Mouse (Mus musculus) retina, embryonic 14.5 days (tissue): ENCODE results near the gene Bmp2k.

Experiments
- DNase-seq: peaks from one replicate; pipeline ENCODE4 v3.0.0-alpha.2; 2015; ENCODE audit warnings: low spot score

Bmp2k gene

DNA sequence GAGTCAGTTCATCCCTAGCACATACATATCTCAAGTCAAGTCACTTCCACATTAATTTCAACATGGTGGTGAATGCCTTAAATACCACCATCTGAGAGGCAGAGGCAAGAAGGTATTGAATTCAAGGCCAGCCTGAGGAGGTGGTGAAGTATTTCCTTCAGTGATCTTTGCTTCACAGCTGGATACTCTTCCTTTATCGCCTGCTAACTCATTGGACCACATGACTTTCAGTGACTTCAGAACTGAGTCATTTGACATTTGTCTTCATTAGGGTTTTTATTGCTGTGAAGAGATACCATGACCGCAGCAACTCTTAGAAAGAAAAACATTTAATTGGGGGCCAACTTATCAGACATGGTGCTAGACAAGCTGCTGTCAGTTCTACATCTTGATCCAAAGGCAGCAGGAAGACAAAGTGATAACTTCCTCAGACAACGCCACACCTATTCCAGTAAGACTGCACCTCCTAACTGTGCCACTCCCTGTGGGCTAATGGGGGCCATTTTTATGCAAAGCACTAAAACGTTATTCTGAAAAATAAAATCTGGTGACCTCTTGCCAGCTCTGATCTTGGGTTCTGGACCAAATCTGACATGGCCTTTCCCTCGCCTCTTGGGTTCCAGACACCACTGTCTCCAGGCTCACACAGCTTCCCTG, 24.9 kb upstream of the Bmp2k start:
- DNase-seq, result no peak

DNA sequence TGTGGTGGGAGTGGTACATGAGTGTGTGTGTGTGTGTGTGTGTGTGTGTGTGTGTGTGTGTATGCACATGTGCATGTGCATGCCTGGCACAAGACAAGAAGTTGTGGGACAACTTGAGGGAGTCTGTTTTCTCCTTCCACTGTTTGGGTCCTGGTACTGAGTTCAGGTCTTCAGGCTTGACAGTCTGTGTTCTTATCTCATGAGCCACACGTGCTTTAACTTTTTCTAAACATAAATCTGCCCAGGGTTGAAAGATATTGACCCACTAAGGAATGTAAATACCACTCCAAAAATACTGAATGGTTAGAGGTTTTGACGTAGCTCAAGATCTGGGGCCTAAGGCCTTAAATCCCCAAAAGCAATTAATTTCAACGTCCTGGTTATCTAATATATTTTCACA, 23.8 kb upstream of the Bmp2k start:
- DNase-seq, result no peak

DNA sequence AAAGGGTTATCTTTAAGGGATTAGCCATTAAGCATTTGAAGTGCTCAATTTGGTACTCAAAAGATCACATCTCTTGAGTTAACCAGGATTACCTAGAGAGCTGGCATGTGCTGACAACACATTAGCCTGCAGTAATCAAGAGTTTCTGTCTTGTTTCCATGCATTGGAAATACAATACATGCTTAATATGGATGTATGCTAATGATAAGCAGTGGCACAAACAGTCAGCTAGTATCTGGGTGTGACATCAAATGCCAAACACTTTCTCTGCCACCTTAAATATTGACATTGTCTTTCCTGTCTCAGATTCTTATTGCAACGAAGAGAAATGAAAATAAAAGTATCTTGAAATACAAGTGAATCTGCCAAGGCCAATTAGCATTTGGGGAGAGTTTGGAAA, 22.8 kb upstream of the Bmp2k start:
- no peak for DNase-seq

DNA sequence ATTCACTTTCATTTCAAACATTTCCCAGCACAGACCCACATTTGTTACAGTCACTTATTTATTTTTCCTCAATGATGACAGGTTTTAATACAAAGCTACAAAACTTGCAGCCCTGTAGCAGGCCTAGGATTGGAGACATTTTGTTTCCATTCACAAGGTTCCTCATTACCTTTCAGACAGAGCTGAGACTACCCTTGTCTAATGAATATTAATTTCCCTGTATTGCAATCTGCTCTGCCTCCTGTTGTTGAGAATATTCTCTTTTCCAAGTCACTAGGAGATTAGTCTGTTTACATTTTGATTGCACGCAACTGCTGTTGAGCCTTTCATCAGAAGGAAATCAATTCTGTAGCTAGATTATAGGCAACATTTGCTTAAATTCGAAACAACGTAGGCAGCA, 22.4 kb upstream of the Bmp2k start:
- no peak for DNase-seq

DNA sequence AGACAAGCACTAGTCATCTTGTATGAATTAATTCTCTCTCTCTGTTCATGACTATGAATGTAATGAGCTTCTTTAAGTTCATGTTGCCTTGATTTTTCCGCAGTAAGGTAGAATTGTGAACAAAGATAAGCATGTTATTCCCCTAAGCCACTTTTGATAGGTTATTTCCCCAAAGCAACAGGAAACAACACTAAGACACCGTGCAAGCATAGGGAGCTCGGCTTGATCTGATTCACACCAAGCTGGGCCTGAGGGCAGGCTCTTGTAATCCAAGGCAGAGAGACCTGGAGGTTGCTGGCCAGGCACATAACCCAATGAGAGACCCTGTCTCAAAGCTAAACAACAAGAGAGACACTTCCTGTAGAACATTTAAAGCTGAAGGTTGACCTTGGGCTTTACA, 21.3 kb upstream of the Bmp2k start:
- DNase-seq, result no peak

DNA sequence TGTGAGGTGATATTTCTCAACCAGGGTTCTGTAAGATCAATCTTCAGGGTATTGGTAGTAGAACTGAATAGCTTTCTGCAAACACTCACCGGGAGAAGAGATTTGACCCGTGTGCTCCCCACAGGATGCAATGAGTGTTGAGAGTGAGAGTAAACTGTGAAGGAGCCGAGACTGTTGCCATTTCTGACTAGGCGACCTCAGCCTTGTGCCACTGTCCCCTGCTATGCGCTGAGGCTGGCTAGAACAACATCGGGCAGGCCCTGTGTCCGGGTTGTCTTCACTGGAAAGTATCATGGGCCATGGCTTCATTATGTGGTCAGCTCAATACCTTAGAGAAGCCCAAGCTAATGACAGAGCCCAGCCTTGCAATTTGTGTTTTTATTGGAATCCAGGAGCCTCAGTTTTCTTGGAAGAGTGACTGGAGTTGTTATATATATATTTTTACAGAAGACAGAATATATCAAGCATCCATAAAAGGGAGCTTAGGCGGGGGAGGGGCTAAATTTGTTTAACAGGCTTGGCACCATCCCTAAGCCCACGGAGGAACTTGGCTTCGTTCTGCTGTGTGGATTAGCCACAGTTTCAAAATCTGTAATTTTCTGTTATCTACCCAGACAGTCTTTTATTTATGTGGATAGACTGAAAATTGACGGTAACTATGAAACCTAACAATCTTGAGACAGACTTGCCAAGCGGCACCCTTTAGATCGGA, 18.0 kb upstream of the Bmp2k start:
- DNase-seq, result no peak

DNA sequence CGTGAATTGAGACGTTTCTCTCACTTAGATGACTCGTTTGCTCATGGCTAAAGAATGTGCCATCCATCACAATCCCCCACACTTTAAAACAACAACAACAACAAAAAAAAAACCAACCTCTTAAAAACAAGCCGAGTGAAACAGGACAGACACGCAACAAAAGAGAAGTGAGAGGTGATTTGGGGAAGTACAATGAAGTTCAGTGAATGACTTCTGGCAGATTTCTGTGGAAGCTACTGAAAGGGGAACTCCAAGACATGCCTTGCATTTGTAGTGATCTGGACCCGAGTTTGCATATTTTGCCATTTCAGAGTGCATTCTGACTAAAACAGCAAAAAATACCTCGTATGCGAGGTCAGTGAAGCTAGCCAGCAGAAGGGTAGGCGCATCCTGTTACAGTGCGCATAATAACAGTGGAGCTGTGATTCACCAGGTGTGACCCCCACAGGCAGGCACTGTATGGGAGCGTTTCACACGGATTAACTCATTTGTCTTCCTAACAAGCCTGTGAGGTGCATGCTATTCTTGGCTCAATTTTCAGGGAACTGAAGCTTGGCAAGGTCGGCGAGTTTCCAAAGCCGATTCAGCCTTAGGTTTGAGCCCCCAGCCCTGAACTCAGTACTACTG, 17.4 kb upstream of the Bmp2k start:
- DNase-seq, result no peak

DNA sequence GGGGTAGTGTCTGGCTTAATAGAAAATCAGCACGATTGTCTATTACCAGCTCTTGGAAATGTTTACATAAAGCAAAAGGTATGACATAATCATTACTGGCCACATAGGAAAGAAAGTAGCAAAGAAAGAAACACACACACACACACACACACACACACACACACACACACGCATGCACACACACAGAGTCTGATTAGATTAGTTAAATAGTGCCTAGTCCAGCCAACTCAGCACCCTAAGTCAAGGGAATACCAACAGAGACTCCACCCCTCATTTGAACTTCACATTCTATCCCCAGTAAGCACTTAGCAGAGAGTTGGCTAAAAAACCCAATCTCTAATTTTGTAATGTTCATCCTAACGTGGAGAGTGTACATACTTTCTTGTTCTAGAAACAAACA, 15.5 kb upstream of the Bmp2k start:
- DNase-seq, result no peak

DNA sequence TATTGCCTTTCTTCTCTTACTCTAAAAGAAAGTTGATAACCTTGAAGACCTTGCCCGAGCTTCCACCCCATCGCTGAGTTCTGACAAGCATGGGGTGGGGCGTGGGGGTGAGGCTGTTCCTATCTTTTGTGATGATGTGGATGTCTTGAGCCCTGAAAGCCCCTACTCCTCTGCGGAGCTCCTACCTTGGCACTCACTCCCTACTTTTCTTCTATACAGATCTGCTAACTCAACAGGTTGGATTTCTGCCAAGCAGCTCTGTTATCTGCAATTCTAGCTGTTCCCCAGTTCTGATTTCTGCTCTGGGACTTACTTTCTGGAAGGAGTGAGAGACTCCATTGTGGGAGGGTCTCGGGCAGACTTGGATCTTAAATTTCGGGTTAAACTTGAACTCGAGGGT, 14.3 kb upstream of the Bmp2k start:
- DNase-seq, result no peak

DNA sequence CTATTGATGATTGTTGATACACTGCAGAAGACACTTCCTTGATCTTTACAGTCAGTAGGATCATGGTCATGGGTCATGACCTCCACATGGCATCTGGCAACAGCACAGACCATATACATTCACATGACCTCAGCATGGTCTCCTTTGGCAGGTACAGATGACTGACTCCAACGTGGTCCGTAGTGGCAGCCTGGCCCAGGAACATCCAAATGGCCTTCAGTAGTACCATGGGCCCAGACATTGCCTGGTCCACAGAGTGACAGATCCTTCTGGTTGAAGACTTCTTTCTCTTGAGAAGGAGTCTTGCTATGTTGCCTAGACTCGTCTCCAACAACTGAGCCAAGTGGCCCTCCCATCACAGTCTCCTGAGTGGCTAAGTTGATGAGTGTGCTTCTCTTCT, 10.6 kb upstream of the Bmp2k start:
- no peak for DNase-seq

DNA sequence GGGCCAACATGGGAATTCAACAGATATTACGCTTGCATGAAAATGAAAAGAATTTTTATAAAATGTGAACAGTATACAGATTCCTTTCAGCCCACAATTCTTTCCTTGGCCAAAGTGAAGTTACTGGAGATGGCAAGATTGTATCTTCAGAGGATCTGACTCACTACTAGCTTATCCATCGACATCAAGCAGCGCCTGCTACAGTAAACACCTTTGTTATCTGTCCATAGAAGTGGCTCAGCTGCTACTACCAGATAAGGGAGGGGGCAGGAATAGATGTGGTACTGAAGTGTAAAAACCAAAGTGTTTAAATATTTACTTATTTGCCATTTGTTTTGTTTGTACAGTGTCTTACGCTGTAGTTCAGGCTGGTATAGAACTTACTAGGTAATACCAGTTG, 8.6 kb upstream of the Bmp2k start:
- DNase-seq, result no peak

DNA sequence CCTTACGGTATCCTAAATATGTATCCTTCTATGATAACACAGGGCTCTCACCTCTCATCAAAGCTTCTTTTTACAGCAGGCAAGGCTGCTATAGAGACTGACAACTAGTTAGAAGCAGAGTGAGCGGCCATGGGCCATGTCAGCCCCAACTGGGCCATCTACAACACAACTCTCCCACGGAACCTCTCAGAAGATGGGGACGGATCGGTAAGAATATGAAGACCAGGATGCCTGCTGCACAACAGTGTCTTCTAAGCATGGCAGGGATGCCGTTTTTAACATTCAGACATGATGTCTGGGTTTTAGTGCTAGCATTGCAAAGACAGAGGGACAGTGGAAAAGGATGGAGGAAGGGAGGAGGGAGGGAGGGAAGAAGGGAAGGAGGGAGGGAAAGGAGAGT, 6.3 kb upstream of the Bmp2k start:
- DNase-seq, result no peak

DNA sequence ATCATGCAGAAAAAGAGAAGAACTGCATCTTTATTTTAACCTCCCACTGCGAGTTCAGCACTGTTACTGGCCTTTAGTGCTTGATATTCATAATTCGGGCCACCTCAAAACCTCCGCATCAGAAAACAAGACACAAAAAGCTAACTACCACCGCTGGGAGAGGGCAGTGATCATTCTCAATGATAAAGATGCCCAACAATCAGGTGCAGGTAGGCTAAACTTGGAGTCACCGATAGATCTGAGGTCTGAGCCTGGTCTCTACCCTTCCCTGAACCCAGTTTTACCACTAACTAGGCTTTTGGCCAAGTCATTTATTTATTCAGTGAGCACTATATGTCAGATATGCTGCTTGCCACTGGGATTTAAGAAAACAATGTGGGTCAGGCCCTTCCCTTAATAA, 4.8 kb upstream of the Bmp2k start:
- DNase-seq, result no peak

DNA sequence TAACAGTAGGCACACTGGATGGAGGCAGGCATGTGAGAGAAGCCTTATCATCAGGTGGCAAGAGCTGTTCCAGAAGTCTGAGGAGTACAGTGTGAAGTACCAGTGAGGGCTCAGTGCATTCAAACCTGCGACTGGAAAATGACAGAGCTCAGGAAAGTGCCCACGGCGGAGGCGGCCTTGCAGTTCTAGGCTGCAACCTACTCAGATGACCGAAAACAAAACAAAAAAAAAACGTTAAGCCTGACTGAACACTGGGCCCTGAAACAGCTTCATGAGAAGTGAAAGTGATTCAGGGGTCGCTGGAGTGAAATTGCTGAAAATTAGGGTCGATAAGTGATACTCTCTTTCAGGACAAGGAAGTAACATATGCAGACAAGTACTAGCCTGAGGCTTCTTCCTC, 4.4 kb upstream of the Bmp2k start:
- no peak for DNase-seq

DNA sequence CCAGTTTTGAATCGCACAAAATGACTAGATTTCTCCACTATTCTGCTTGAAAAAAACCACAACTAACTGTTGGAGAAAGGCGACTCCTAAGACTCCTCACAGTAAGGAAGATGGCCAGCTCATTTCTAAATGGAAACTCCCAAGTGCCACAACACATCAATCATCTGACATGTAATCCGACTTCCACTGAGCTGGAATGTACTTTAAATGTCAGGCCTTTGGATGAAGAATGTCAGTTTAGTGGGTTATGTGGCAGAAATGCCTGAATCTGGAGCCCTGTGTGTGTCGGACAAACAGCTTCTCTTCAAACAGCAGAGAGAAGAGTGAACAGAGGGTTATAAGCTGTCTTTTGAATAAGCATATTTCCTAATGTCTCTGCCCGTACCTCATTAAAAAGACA, 1.7 kb upstream of the Bmp2k start:
- DNase-seq, result peak; percentile 29

DNA sequence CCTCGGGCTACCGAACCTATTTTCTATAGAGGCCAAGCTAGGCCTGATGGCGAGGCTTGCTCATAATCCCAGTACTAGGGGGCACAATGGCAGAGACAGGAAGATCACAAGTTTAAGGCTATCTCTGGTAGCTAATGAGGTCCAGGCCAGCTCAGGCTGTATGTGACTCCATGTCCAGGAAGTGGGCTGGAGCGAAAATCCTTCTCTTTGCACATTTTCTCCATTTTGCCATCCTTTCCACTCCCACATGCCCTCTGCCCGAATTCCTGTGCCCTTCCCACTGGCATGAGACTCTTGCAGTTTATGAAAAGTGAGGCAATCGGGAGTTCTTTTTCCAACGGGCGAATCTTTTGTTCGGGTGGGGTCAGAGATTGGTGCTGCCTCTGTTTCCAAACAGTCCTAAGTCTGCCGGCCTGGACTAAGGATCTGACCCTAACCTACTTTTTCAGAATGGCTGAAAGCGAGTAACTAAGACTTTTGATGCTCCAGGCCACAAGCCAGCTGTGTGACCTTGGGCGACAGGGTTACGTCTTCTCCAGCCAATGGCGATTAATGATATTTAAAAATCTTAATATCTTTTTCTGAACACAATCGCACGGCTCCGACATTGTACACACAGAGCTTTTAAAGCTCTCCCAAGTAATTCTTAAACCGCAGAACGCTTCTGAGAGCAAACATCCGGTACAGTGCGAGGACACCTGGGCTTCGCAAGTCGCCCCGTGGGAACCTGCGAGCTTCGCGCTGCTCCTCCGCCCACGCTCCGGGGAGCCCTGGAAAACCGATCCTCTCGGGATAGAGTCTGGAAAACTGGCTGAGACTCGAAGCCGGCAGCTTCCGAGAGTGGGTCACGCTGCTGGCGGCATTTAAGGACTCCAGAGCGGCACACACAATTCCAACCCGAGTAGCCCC, 834 bp upstream of the Bmp2k start:
- DNase-seq, result peak; percentile 24

DNA sequence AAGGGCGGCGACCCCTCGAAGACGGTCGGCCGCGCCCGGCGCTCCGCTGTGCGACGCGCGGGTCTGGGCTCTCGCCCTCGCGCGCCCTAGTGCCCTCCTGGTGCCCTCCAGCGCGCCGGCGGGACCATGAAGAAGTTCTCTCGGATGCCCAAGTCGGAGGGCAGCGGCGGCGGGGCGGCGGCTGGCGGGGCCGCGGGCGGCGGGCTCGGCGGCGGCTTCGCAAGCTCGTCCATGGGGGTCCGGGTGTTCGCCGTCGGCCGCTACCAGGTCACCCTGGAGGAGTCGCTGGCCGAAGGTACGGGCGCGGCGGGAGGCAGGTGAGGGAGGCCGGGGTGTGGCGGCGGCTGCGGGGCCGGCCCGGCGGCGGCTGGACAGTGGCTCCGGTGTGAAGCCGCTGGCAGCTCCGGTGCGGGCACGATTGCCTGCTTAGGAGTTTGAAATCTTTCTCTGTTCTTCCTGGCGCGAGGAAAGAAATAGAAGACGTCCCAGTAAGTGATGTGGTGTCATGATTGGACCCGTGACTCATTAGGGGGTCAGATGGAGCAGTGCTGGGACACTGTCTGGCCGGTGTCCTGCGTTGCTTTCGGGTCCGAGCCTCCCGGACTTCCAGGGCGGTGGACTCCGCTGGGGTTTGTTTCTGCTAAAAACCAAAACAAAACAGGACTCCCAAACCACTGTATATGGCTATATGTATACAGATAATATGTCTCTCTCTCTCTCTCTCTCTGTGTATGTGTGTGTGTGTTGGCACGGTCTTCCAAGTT, 495 bp downstream of the Bmp2k start:
- DNase-seq, result peak; percentile 38

DNA sequence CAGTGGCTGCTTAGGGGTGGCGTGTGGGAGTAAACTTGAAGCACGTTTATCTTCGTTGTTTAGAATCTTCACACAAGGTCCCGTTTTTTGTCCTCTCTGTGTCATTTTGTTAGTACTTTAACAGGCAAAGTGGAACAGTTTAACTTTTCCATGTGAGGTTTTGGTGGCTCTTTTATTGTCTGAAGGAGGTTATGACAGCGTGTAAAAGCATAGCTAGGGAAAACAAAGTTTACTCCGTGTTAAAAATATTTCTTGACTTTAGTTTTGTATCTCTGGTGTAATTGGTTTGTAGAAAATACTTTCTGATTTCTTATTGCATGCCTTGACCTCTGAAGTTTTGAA, 1.0 kb downstream of the Bmp2k start:
- DNase-seq, result no peak

DNA sequence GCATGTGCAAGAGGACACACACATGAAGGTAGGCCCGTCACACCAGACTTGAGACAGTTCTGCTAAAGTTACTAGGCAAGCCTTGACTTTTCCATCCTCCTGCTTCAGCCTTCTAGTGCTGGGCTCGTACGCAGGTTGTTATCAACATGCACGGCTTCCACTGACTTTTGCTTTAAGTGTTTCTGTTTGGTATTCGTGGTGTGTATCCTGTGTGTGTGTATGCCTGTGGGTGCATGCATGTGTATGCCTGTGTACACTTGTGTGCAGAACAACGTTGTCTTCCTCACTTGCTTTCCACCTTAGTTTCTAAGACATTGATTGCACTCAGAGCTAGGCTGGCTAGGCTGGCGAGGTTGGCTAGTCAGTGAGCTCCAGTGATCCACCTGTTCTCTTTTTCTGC, 2.1 kb downstream of the Bmp2k start:
- DNase-seq, result no peak

DNA sequence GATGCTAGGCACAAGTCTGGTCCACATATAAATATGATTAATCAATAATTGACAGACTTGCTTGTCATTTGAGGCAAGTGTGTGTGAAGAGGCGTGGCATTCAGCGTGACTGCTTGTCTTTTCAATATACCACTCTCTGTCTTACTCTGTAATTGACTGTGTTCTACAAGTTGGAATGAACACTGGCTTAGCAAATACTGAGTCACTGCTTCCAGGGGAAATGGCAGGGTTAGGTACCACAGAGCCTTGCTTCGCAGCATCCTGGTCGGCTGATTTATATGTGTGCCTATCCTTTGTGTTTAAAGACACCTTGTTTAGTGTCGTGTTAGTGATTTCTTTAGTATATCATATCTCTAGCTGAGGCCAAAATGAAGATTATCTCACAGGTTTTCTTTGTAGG, 3.0 kb downstream of the Bmp2k start:
- no peak for DNase-seq

DNA sequence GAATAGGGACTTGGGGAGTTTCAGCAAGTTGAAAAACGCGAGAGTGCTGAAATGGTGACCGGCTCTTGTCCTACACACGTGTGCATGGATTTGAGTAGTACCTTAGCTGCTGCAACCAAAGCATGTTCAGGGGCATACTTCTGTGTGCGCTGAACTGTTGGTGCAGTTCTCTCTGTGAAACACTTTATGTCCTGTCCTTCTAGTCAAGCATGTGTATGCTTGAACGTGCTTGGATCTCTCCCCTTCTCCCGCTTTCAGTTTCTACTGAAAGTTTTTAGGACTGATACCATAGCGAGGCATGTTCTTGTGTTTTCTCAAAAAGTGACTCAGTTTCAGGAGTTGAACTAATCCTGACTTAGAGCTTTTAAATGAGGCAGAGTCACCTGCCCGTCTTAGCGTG, 3.7 kb downstream of the Bmp2k start:
- DNase-seq, result no peak

DNA sequence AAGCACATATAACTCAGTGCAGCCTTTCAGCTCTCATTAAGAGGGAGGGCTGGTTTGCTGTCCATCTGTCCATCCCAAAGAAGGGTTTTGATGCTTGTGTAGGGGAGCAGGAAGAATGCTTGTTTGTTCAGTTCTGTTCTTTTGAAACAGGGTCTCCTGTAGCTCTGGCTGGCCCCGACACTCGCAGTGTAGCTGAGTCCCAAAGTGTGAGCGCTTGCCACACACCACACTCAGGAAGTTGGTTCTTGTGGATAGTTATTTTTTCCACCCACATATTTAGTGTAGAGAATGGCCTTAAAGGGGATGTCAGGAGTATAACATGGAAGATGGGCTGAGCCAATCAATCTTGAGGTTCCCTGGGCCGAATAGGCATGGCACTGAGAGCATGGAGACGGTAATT, 4.1 kb downstream of the Bmp2k start:
- DNase-seq, result no peak
